Mouse (Mus musculus): ENCODE measurements around the gene Cnnm4. TPM values are rescaled to one million over a fixed set of nuclear protein-coding genes. Genes with fewer than 3 reads are reported as not detected.
"Not testable (repeated sequence)": the region's sequence is repeated elsewhere in the genome, so short reads cannot be mapped to it uniquely, and the experiment has no call there.

Gene Cnnm4
- polyA plus RNA-seq, 1 experiment from 2014 or later, result 10.2 TPM

GRCm38 (mm10) chr1:36535477-36536396 is 64.3 kb downstream of the Cnnm4 start:
- Histone ChIP-seq H3K36me3 (ENCODE audit: poor library complexity, severe bottlenecking) (peaks cover 29% of the 10 kb centered on the region; the same call in 1 of the 2 replicates), H3K27ac (no peak overlapping the region), H3K9me3 (replicated peaks) (no peaks in the 10 kb centered on the region), H3K27me3 (no peaks in the 10 kb centered on the region), H3K4me3 (no peak overlapping the region), H3K9ac (no peak overlapping the region), H3K4me2 (no peak overlapping the region), H3K4me1 (peaks cover 9% of the 10 kb centered on the region)
- 85% methylated on average over 11 of the region's 11 CpGs for WGBS
- ATAC-seq, result no peak

- Histone ChIP-seq H3K4me3 (no peak overlapping the region), H3K9ac (no peak overlapping the region), H3K4me2 (no peak overlapping the region), H3K27ac (no peak overlapping the region), H3K9me3 (replicated peaks) (no peaks in the 10 kb centered on the region), H3K27me3 (no peaks in the 10 kb centered on the region), H3K36me3 (ENCODE audit: poor library complexity, severe bottlenecking) (peaks cover 29% of the 10 kb centered on the region), H3K4me1 (peaks cover 5% of the 10 kb centered on the region)
- WGBS, result 85% methylated on average over 8 of the region's 8 CpGs
- no peak for ATAC-seq
These were observed 64.9 kb downstream of the Cnnm4 start for GRCm38 (mm10) chr1:36536397-36536728.

- not testable (repeated sequence) for H3K4me3 ChIP-seq; ATAC-seq; H3K9me3 ChIP-seq (replicated peaks); H3K4me2 ChIP-seq; H3K9ac ChIP-seq; H3K4me1 ChIP-seq; H3K27me3 ChIP-seq
- WGBS, result 95% methylated on average over 9 of the region's 9 CpGs
- Histone ChIP-seq H3K27ac (peak within 1 kb of the TSS; percentile 44; the same call in 1 of the 2 replicates), H3K36me3 (ENCODE audit: poor library complexity, severe bottlenecking) (peaks cover 31% of the 10 kb centered on the region)
These were observed 65.4 kb downstream of the Cnnm4 start, which contains the start of gene Ankrd23 for GRCm38 (mm10) chr1:36536783-36537182. Gene Ankrd23, minus strand, starts transcription at chr1:36536883.

GRCm38 (mm10) chr1:36538727-36539126 is 67.3 kb downstream of the Cnnm4 start:
- Histone ChIP-seq H3K4me1 (peaks cover 5% of the 10 kb centered on the region), H3K27ac (no peak overlapping the region), H3K36me3 (ENCODE audit: poor library complexity, severe bottlenecking) (peaks cover 38% of the 10 kb centered on the region), H3K4me2 (no peak overlapping the region), H3K9ac (no peak overlapping the region), H3K4me3 (no peak overlapping the region), H3K27me3 (no peaks in the 10 kb centered on the region), H3K9me3 (replicated peaks) (no peaks in the 10 kb centered on the region)
- 84% methylated on average over 4 of the region's 4 CpGs for WGBS
- no peak for ATAC-seq

- Histone ChIP-seq H3K36me3 (ENCODE audit: poor library complexity, severe bottlenecking) (peaks cover 38% of the 10 kb centered on the region), H3K4me3 (no peak within 1 kb of the TSS), H3K9ac (no peak within 1 kb of the TSS), H3K4me2 (no peak within 1 kb of the TSS), H3K4me1 (peaks cover 5% of the 10 kb centered on the region), H3K9me3 (replicated peaks) (no peaks in the 10 kb centered on the region), H3K27me3 (no peaks in the 10 kb centered on the region), H3K27ac (no peak within 1 kb of the TSS)
- WGBS, result 77% methylated on average over 9 of the region's 9 CpGs
- ATAC-seq, result no peak
These were observed 67.8 kb downstream of the Cnnm4 start, which contains the start of gene Gm42417 for GRCm38 (mm10) chr1:36539186-36539585. Gene Gm42417, minus strand, starts transcription at chr1:36539429.

- H3K4me2 ChIP-seq, result no peak overlapping the region
- H3K36me3 ChIP-seq (ENCODE audit: poor library complexity, severe bottlenecking), result peaks cover 38% of the 10 kb centered on the region
- peaks cover 5% of the 10 kb centered on the region for H3K4me1 ChIP-seq
- H3K9ac ChIP-seq, result no peak overlapping the region
- no peak for ATAC-seq
- WGBS, result 89% methylated on average over 11 of the region's 11 CpGs
- H3K4me3 ChIP-seq, result no peak overlapping the region
- no peaks in the 10 kb centered on the region for H3K9me3 ChIP-seq (replicated peaks)
- H3K27me3 ChIP-seq, result no peaks in the 10 kb centered on the region
- H3K27ac ChIP-seq, result no peak overlapping the region
These were observed 68.7 kb downstream of the Cnnm4 start for GRCm38 (mm10) chr1:36540132-36540531.

- WGBS, result 93% methylated on average over 12 of the region's 12 CpGs
- H3K4me2 ChIP-seq, result no peak overlapping the region
- no peak overlapping the region for H3K27ac ChIP-seq
- no peak overlapping the region for H3K4me3 ChIP-seq
- H3K27me3 ChIP-seq, result no peaks in the 10 kb centered on the region
- no peak overlapping the region for H3K9ac ChIP-seq
- ATAC-seq, result no peak
- peaks cover 38% of the 10 kb centered on the region for H3K36me3 ChIP-seq (ENCODE audit: poor library complexity, severe bottlenecking)
- H3K4me1 ChIP-seq, result peaks cover 5% of the 10 kb centered on the region
- no peaks in the 10 kb centered on the region for H3K9me3 ChIP-seq (replicated peaks)
These were observed 69.4 kb downstream of the Cnnm4 start for GRCm38 (mm10) chr1:36540807-36541206.

GRCm38 (mm10) chr1:36541844-36542243 is 70.4 kb downstream of the Cnnm4 start:
- no peak overlapping the region for H3K9ac ChIP-seq
- ATAC-seq, result no peak
- H3K36me3 ChIP-seq (ENCODE audit: poor library complexity, severe bottlenecking), result peaks cover 38% of the 10 kb centered on the region
- peaks cover 12% of the 10 kb centered on the region for H3K4me1 ChIP-seq
- no peak overlapping the region for H3K4me3 ChIP-seq
- no peak overlapping the region for H3K27ac ChIP-seq
- no peak overlapping the region for H3K4me2 ChIP-seq
- 92% methylated on average over 16 of the region's 16 CpGs for WGBS
- H3K27me3 ChIP-seq, result no peaks in the 10 kb centered on the region
- no peaks in the 10 kb centered on the region for H3K9me3 ChIP-seq (replicated peaks)

GRCm38 (mm10) chr1:36542925-36543324 is 71.5 kb downstream of the Cnnm4 start:
- Histone ChIP-seq H3K27me3 (no peaks in the 10 kb centered on the region), H3K36me3 (ENCODE audit: poor library complexity, severe bottlenecking) (peaks cover 39% of the 10 kb centered on the region), H3K9ac (no peak overlapping the region), H3K4me3 (no peak overlapping the region), H3K4me2 (no peak overlapping the region), H3K9me3 (replicated peaks) (no peaks in the 10 kb centered on the region), H3K27ac (no peak overlapping the region), H3K4me1 (peaks cover 14% of the 10 kb centered on the region)
- WGBS, result 96% methylated on average over 9 of the region's 9 CpGs
- ATAC-seq, result no peak

- Histone ChIP-seq H3K4me2 (no peak overlapping the region), H3K9me3 (replicated peaks) (no peaks in the 10 kb centered on the region), H3K27me3 (no peaks in the 10 kb centered on the region), H3K9ac (no peak overlapping the region), H3K4me3 (no peak overlapping the region), H3K27ac (no peak overlapping the region), H3K36me3 (ENCODE audit: poor library complexity, severe bottlenecking) (peaks cover 44% of the 10 kb centered on the region), H3K4me1 (peaks cover 31% of the 10 kb centered on the region)
- 87% methylated on average over 2 of the region's 2 CpGs for WGBS
- ATAC-seq, result no peak
These were observed 74.0 kb downstream of the Cnnm4 start for GRCm38 (mm10) chr1:36545382-36545781.

GRCm38 (mm10) chr1:36545845-36546600 is 74.6 kb downstream of the Cnnm4 start:
- 69% methylated on average over 19 of the region's 19 CpGs for WGBS
- H3K9ac ChIP-seq, result peak overlapping the region; percentile 81; the same call in 1 of the 2 replicates
- peaks cover 45% of the 10 kb centered on the region for H3K36me3 ChIP-seq (ENCODE audit: poor library complexity, severe bottlenecking)
- H3K9me3 ChIP-seq (replicated peaks), result no peaks in the 10 kb centered on the region
- no peaks in the 10 kb centered on the region for H3K27me3 ChIP-seq
- no peak for ATAC-seq
- no peak overlapping the region for H3K27ac ChIP-seq
- H3K4me3 ChIP-seq, result peak overlapping the region; percentile 63
- H3K4me2 ChIP-seq, result peak overlapping the region; percentile 76
- peaks cover 31% of the 10 kb centered on the region for H3K4me1 ChIP-seq

- Histone ChIP-seq H3K9me3 (replicated peaks) (no peaks in the 10 kb centered on the region), H3K36me3 (ENCODE audit: poor library complexity, severe bottlenecking) (peaks cover 46% of the 10 kb centered on the region), H3K27ac (peak within 1 kb of the TSS; percentile 49), H3K4me1 (peaks cover 35% of the 10 kb centered on the region), H3K9ac (peak within 1 kb of the TSS; percentile 81), H3K27me3 (no peaks in the 10 kb centered on the region), H3K4me3 (peak within 1 kb of the TSS; percentile 63), H3K4me2 (peak within 1 kb of the TSS; percentile 76)
- ATAC-seq, result peak; percentile 98
- WGBS, result under 1% methylated on average over 43 of the region's 43 CpGs
These were observed 75.6 kb downstream of the Cnnm4 start, which contains the start of gene Ankrd39 for GRCm38 (mm10) chr1:36546888-36547471. Gene Ankrd39, minus strand, starts transcription at chr1:36547445.
